Mouse (Mus musculus) CH12.LX (cell line): ENCODE measurements around the gene Sstr2. TPM values are rescaled to one million over a fixed set of nuclear protein-coding genes. Genes with fewer than 3 reads are reported as not detected.

ENCODE experiments used
- DNase-seq: peaks from one replicate; pipeline ENCODE4 v3.0.0-alpha.2; 2013; ENCODE audit errors: extremely low read depth
- H3K27ac ChIP-seq: 2 replicates; pipeline ENCODE4 v1.5.1; 2012; ENCODE audit warnings: low read depth, mild to moderate bottlenecking, control low read depth, moderate library complexity; ENCODE audit not compliant: insufficient read depth
- H3K27me3 ChIP-seq: replicated peaks from 2 replicates; pipeline ENCODE3; 2012; ENCODE audit warnings: inconsistent platforms
- H3K36me3 ChIP-seq, 2 experiments: replicated peaks in 1 of 2; 2 replicates each; pipeline versions ENCODE3 to v1.6.1; 2012; ENCODE audit warnings: inconsistent platforms in 1 of 2, low read length in 1 of 2, mild to moderate bottlenecking in 1 of 2, mixed read lengths in 1 of 2, moderate library complexity in 1 of 2; ENCODE audit not compliant: control insufficient read depth in 1 of 2, insufficient read depth in 1 of 2
- H3K4me1 ChIP-seq, 2 experiments: 2 replicates each; pipeline ENCODE4 v1.6.1; 2012; ENCODE audit warnings: inconsistent platforms in 1 of 2, moderate library complexity in 1 of 2; ENCODE audit not compliant: insufficient read depth in 2 of 2, control insufficient read depth in 1 of 2
- H3K4me2 ChIP-seq: 2 replicates; pipeline ENCODE4 v1.6.1; 2012; ENCODE audit warnings: low read depth, mild to moderate bottlenecking, control low read depth; ENCODE audit not compliant: poor library complexity, insufficient read depth, severe bottlenecking
- H3K4me3 ChIP-seq, 3 experiments: fragments of 150-350 bp in 1 of 3; sonication (generic) in 1 of 3; replicated peaks in 1 of 3; 2 replicates each; pipeline versions ENCODE3 to v1.5.1; 2011 to 2012; ENCODE audit warnings: low read depth in 2 of 3, low read length in 2 of 3, mild to moderate bottlenecking in 2 of 3, moderate library complexity in 2 of 3, control low read depth in 1 of 3, improper control_type of control experiment in 1 of 3, inconsistent platforms in 1 of 3, mixed read lengths in 1 of 3; ENCODE audit not compliant: poor library complexity in 1 of 3
- H3K79me2 ChIP-seq: replicated peaks from 2 replicates; pipeline ENCODE4 v1.6.1; 2012; ENCODE audit warnings: mild to moderate bottlenecking, moderate library complexity; ENCODE audit not compliant: control insufficient read depth, poor library complexity, insufficient read depth, severe bottlenecking; ENCODE audit errors: extremely low read depth
- H3K9ac ChIP-seq: 2 replicates; pipeline ENCODE4 v1.6.1; 2012; ENCODE audit warnings: low read depth, mild to moderate bottlenecking, control low read depth, moderate library complexity; ENCODE audit not compliant: insufficient read depth
- H3K9me3 ChIP-seq: replicated peaks from 2 replicates; pipeline ENCODE3; 2012; ENCODE audit warnings: low read length, inconsistent platforms, mixed read lengths
- BHLHE40 ChIP-seq: IDR thresholded peaks from 2 replicates; pipeline ENCODE4 v1.6.1; 2011; ENCODE audit warnings: mild to moderate bottlenecking, low read depth, low read length, improper control_type of control experiment
- CHD1 ChIP-seq: IDR thresholded peaks from 2 replicates; pipeline ENCODE4 v1.6.1; 2012; ENCODE audit warnings: low read depth, low read length, improper control_type of control experiment, inconsistent platforms
- CTCF ChIP-seq, 2 experiments: IDR thresholded peaks in 1 of 2; conservative IDR thresholded peaks in 1 of 2; 2 replicates each; pipeline ENCODE4 v1.5.1; 2011 to 2012; ENCODE audit warnings: low read depth in 2 of 2, low read length in 2 of 2, improper control_type of control experiment in 1 of 2, inconsistent platforms in 1 of 2, mild to moderate bottlenecking in 1 of 2, moderate library complexity in 1 of 2
- E2F4 ChIP-seq: IDR thresholded peaks from 2 replicates; pipeline ENCODE4 v1.6.1; 2011; ENCODE audit warnings: low read depth, low read length, improper control_type of control experiment; ENCODE audit not compliant: insufficient replicate concordance
- ELF1 ChIP-seq: IDR thresholded peaks from 2 replicates; pipeline ENCODE4 v1.6.1; 2014; ENCODE audit warnings: low read depth, mild to moderate bottlenecking, inconsistent platforms, low read length, improper control_type of control experiment
- EP300 ChIP-seq: IDR thresholded peaks from 2 replicates; pipeline ENCODE4 v1.6.1; 2011; ENCODE audit warnings: low read length, improper control_type of control experiment
- ETS1 ChIP-seq: conservative IDR thresholded peaks from 2 replicates; pipeline ENCODE4 v1.6.1; 2012; ENCODE audit warnings: low read depth, mild to moderate bottlenecking, inconsistent platforms, low read length, improper control_type of control experiment, moderate library complexity
- GABPA ChIP-seq: IDR thresholded peaks from 2 replicates; pipeline ENCODE4 v1.6.1; 2012; ENCODE audit warnings: low read depth, low read length, improper control_type of control experiment, inconsistent platforms; ENCODE audit not compliant: insufficient replicate concordance
- IRF4 ChIP-seq: IDR thresholded peaks from 2 replicates; pipeline ENCODE4 v1.6.1; 2014; ENCODE audit warnings: low read depth, mild to moderate bottlenecking, inconsistent platforms, low read length, improper control_type of control experiment
- KAT2A ChIP-seq: IDR thresholded peaks from 2 replicates; pipeline ENCODE4 v1.6.1; 2012; ENCODE audit warnings: low read length, improper control_type of control experiment, inconsistent platforms; ENCODE audit not compliant: insufficient replicate concordance
- MAX ChIP-seq: IDR thresholded peaks from 2 replicates; pipeline ENCODE4 v1.6.1; 2011; ENCODE audit warnings: low read length, improper control_type of control experiment
- MAZ ChIP-seq: IDR thresholded peaks from 2 replicates; pipeline ENCODE4 v1.6.1; 2012; ENCODE audit warnings: low read depth, mild to moderate bottlenecking, inconsistent platforms, low read length, improper control_type of control experiment, moderate library complexity
- MXI1 ChIP-seq: IDR thresholded peaks from 2 replicates; pipeline ENCODE4 v1.6.1; 2011; ENCODE audit warnings: mild to moderate bottlenecking, low read depth, low read length, improper control_type of control experiment
- POLR2AphosphoS2 ChIP-seq: IDR thresholded peaks from 2 replicates; pipeline ENCODE4 v1.6.1; 2011; ENCODE audit warnings: low read depth, low read length, improper control_type of control experiment
- RAD21 ChIP-seq: IDR thresholded peaks from 2 replicates; pipeline ENCODE4 v1.6.1; 2011; ENCODE audit warnings: low read depth, mild to moderate bottlenecking, low read length, improper control_type of control experiment, moderate library complexity
- SIN3A ChIP-seq: IDR thresholded peaks from 2 replicates; pipeline ENCODE4 v1.6.1; 2012; ENCODE audit warnings: low read length, improper control_type of control experiment, inconsistent platforms
- SMC3 ChIP-seq: IDR thresholded peaks from 2 replicates; pipeline ENCODE4 v1.6.1; 2011; ENCODE audit warnings: low read depth, low read length, improper control_type of control experiment
- TCF12 ChIP-seq: IDR thresholded peaks from 2 replicates; pipeline ENCODE4 v1.6.1; 2014; ENCODE audit warnings: low read depth, mild to moderate bottlenecking, inconsistent platforms, low read length, improper control_type of control experiment
- USF1 ChIP-seq: IDR thresholded peaks from 2 replicates; pipeline ENCODE4 v1.6.1; 2014; ENCODE audit warnings: low read depth, mild to moderate bottlenecking, inconsistent platforms, low read length, improper control_type of control experiment
- ZKSCAN1 ChIP-seq: IDR thresholded peaks from 2 replicates; pipeline ENCODE4 v1.6.1; 2012; ENCODE audit warnings: low read depth, inconsistent platforms, low read length, improper control_type of control experiment, borderline replicate concordance
- ZMIZ1 ChIP-seq: IDR thresholded peaks from 2 replicates; pipeline ENCODE4 v1.6.1; 2012; ENCODE audit warnings: low read depth, mild to moderate bottlenecking, inconsistent platforms, low read length, improper control_type of control experiment
- dilution Hi-C: fragments of 300-500 bp; cut with MboI; formaldehyde crosslinking; loops from 2 replicates; pipeline ENCODE4 v1.14.3; 2020; ENCODE audit warnings: low sequenced_read_pairs; ENCODE audit not compliant: extremely low pct_unique_long_range_greater_than_20kb, extremely low pct_ligation_motif_present
- in situ Hi-C: fragments of 300-500 bp; cut with MboI; formaldehyde crosslinking; loops from 3 replicates; pipeline ENCODE4 v1.14.3; 2019; ENCODE audit warnings: low sequenced_read_pairs, low pct_ligation_motif_present, low pct_unique_long_range_greater_than_20kb, mixed read lengths
- polyA plus RNA-seq: library from polyadenylated mRNA; unstranded; fragments of >175 nt; gene quantifications from 2 replicates; pipeline ENCODE4 v1.2.1, GENCODE M21; 2012; ENCODE audit warnings: low read depth; ENCODE audit not compliant: insufficient read length
- total RNA-seq, 2 experiments: library from RNA; depleted of rRNA; stranded (reverse); fragments of 300-350 nt in 1 of 2; fragments of >200 nt in 1 of 2; gene quantifications; 2 replicates each; pipeline ENCODE4 v1.2.3; 2012 to 2014

Gene Sstr2
- total and polyA plus RNA-seq, 3 experiments, result not detected

GRCm38 (mm10) chr11:113630642-113631041, 11.5 kb downstream of the Sstr2 start:
- in situ Hi-C loops (no loop called here), dilution Hi-C loops (no loop called here)
- H3K79me2 ChIP-seq, result no peaks in the 10 kb centered on the region
- H3K4me2 ChIP-seq, result no peak overlapping the region
- no peak overlapping the region for H3K27ac ChIP-seq
- no peaks in the 10 kb centered on the region for H3K9me3 ChIP-seq
- H3K4me1 ChIP-seq, result no peaks in the 10 kb centered on the region; a peak in 1 of 4 replicates
- no peak overlapping the region for H3K4me3 ChIP-seq
- peak; percentile 38 for DNase-seq
- H3K9ac ChIP-seq, result no peak overlapping the region
- H3K36me3 ChIP-seq, result no peaks in the 10 kb centered on the region
- TF ChIP-seq KAT2A (no peak), GABPA (no peak), MAZ (no peak), MAX (no peak), TCF12 (no peak), SMC3 (peak; percentile 66), POLR2AphosphoS2 (no peak), BHLHE40 (no peak), IRF4 (no peak), EP300 (no peak), SIN3A (no peak), ELF1 (no peak), CTCF (conservative IDR thresholded peaks at IDR 0.05 in 1 of 2, IDR thresholded peaks at IDR 0.05 in 1 of 2; ENCODE audit: low read depth in 2 of 2, low read length in 2 of 2) (peak; percentile 32 to 71; a peak in 3 of 4 replicates), ZMIZ1 (no peak), MXI1 (no peak), ZKSCAN1 (no peak), RAD21 (peak; percentile 79), E2F4 (no peak)
- H3K27me3 ChIP-seq, result peaks cover 21% of the 10 kb centered on the region

DNA sequence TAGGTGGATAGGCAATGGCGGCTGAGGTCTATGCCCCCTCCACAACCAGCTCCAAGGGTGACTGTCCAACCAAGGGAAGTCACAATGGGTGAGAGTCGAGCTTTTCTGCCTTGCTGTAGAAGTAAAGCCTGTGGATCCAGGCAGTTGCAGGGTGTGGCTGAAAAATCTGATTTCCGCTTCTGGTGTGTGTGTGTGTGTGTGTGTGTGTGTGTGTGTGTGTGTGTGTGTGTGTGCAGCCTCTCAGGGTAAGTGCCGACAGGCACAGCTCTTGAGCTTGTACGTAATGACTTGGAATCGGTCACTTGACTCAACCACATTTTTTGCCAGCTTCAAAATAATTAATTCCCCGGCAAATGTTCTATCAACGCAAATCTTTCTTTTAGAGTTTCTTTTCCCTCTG, 12.2 kb downstream of the Sstr2 start:
- no peak for DNase-seq
- Histone ChIP-seq H3K4me2 (no peak overlapping the region), H3K9ac (no peak overlapping the region), H3K36me3 (no peaks in the 10 kb centered on the region), H3K9me3 (no peaks in the 10 kb centered on the region)
- no peak for TF ChIP-seq MXI1
- no peak for TF ChIP-seq CHD1
- TF ChIP-seq ZKSCAN1, result no peak
- TF ChIP-seq USF1, result no peak
- no peak for TF ChIP-seq BHLHE40
- TF ChIP-seq EP300, result no peak
- TF ChIP-seq KAT2A, result no peak
- no peak for TF ChIP-seq ETS1
- TF ChIP-seq, all 38 proteins: peak for 0
- dilution Hi-C loops (no loop called here), in situ Hi-C loops (no loop called here)
- no peak overlapping the region for H3K27ac ChIP-seq
- H3K79me2 ChIP-seq, result no peaks in the 10 kb centered on the region
- peaks cover 24% of the 10 kb centered on the region for H3K27me3 ChIP-seq
- H3K4me3 ChIP-seq, result no peak overlapping the region
- H3K4me1 ChIP-seq, result no peaks in the 10 kb centered on the region; a peak in 1 of 4 replicates
